Comparison of ENCODE assay signal across 23 mouse cellular contexts in the genomic region with DNA sequence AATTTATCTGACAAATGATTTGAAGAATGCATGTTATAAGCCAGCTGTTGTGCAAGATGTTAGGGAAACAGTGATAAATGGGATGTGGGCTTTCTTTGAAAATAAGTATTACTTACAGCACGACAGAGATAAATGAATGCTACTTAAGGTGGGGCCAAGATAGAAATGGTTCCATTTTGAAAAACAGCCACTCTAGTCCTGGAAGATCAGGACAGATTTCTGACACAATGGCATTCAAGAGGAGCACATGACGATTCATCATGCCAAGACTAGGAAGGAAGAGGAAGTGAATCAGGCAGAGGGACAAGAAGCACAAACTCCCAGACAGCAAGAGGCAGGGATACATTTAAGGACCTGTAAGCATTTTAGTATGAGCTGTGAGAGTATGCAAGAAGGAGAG. TPM values are rescaled to one million over a fixed set of nuclear protein-coding genes. Genes with fewer than 3 reads are reported as not detected.
DNase-seq lines count a peak whose midpoint lies in the region; ATAC-seq and TF ChIP-seq lines count a peak whose summit lies in the region.
"Had no signal": no experiment of that assay in that cellular context is flagged by ENCODE, and none has a peak within 500 bp of the region (broad histone marks: within the 10 kb centered on the region; RNA-seq: fewer than 3 reads in every experiment).

No protein-coding gene starts in this region.

- H3K27ac ChIP-seq in left cerebral cortex, adult 2 months: 0 out of 2 replicates have a peak overlapping the region, but pooled peaks have one; percentile 11
- H3K27ac ChIP-seq in macrophage: peak overlapping the region; percentile 31
- H3K27ac ChIP-seq in midbrain, embryonic 10.5 days (replicated peaks): no peak overlapping the region
- no peak overlapping the region for H3K27ac ChIP-seq in midbrain, embryonic 15.5 days
- H3K27ac ChIP-seq: embryonic facial prominence, embryonic 13.5 days; forebrain, embryonic 13.5 days; heart, embryonic 13.5 days; hindbrain, embryonic 13.5 days; limb, embryonic 12.5 days; liver, embryonic 12.5 days; neural tube, embryonic 15.5 days; stomach, postnatal 0 days had no signal

- H3K4me1 ChIP-seq in midbrain, embryonic 10.5 days: no peaks in the 10 kb centered on the region
- 0 out of 2 replicates have a peak, but pooled peaks cover 3% of the 10 kb centered on the region for H3K4me1 ChIP-seq in midbrain, embryonic 15.5 days
- H3K4me1 ChIP-seq: embryonic facial prominence, embryonic 13.5 days; forebrain, embryonic 13.5 days; heart, embryonic 13.5 days; hindbrain, embryonic 13.5 days; liver, embryonic 12.5 days; neural tube, embryonic 15.5 days had no signal

- H3K27me3 ChIP-seq in midbrain, embryonic 10.5 days (ENCODE audit: low read depth, poor library complexity, severe bottlenecking): no peaks in the 10 kb centered on the region
- no peaks in the 10 kb centered on the region for H3K27me3 ChIP-seq in midbrain, embryonic 15.5 days (replicated peaks)
- H3K27me3 ChIP-seq: embryonic facial prominence, embryonic 13.5 days; forebrain, embryonic 13.5 days; heart, embryonic 13.5 days; hindbrain, embryonic 13.5 days; limb, embryonic 12.5 days; liver, embryonic 12.5 days; neural tube, embryonic 15.5 days had no signal

- H3K9me3 ChIP-seq in midbrain, embryonic 10.5 days (replicated peaks): no peaks in the 10 kb centered on the region
- H3K9me3 ChIP-seq in midbrain, embryonic 15.5 days: no peaks in the 10 kb centered on the region
- H3K9me3 ChIP-seq: embryonic facial prominence, embryonic 13.5 days; forebrain, embryonic 13.5 days; heart, embryonic 13.5 days; hindbrain, embryonic 13.5 days; limb, embryonic 12.5 days; liver, embryonic 12.5 days; neural tube, embryonic 15.5 days had no signal

- no peak for TF ChIP-seq CTCF in left cerebral cortex, adult 2 months (IDR thresholded peaks at IDR 0.05)

- no peak overlapping the region for H3K4me2 ChIP-seq in midbrain, embryonic 15.5 days
- H3K4me2 ChIP-seq: embryonic facial prominence, embryonic 13.5 days; forebrain, embryonic 13.5 days; heart, embryonic 13.5 days; hindbrain, embryonic 13.5 days; limb, embryonic 12.5 days; liver, embryonic 12.5 days; midbrain, embryonic 11.5 days; neural tube, embryonic 15.5 days had no signal

- no peaks in the 10 kb centered on the region for H3K36me3 ChIP-seq in macrophage (ENCODE audit: inconsistent target)
- H3K36me3 ChIP-seq in midbrain, embryonic 10.5 days: no peaks in the 10 kb centered on the region
- H3K36me3 ChIP-seq in midbrain, embryonic 15.5 days (replicated peaks): no peaks in the 10 kb centered on the region
- H3K36me3 ChIP-seq: embryonic facial prominence, embryonic 13.5 days; heart, embryonic 13.5 days; hindbrain, embryonic 13.5 days; limb, embryonic 12.5 days; liver, embryonic 12.5 days; neural tube, embryonic 15.5 days had no signal

- peak; percentile 1 for DNase-seq in adrenal gland, adult 2 months
- DNase-seq in adrenal gland, adult 8-10 months: no peak
- no peak for DNase-seq in left cerebral cortex, adult 2 months (ENCODE audit: extremely low spot score in 1 of 2, low spot score in 2 of 2)
- DNase-seq in left cerebral cortex, adult 18-20 months (ENCODE audit: low spot score in 2 of 2): no peak
- peak; percentile 81 for DNase-seq in 3T3-L1 (ENCODE audit: low read depth, low spot score)
- DNase-seq in midbrain, embryonic 10.5 days (ENCODE audit: low spot score): no peak
- DNase-seq: cerebellum, adult 2 months; cerebellum, postnatal 25 days; kidney, adult 11 months; lung, postnatal 10 days; thymus, adult 2 months had no signal

- 43% methylated on average over 2 of the region's 2 CpGs for WGBS in macrophage (ENCODE audit: missing documents)
- 75% methylated on average over 2 of the region's 2 CpGs for whole genome bisulfite sequencing in midbrain, embryonic 10.5 days
- WGBS in midbrain, embryonic 15.5 days: 75% methylated on average over 2 of the region's 2 CpGs

- no peak overlapping the region for H3K9ac ChIP-seq in midbrain, embryonic 15.5 days
- H3K9ac ChIP-seq: embryonic facial prominence, embryonic 13.5 days; forebrain, embryonic 13.5 days; heart, embryonic 13.5 days; hindbrain, embryonic 13.5 days; limb, embryonic 12.5 days; liver, embryonic 12.5 days; neural tube, embryonic 15.5 days had no signal

- no peaks in the 10 kb centered on the region for H3K79me2 ChIP-seq in macrophage (ENCODE audit: inconsistent target)

- H3K4me3 ChIP-seq in left cerebral cortex, adult 2 months: no peak overlapping the region
- H3K4me3 ChIP-seq in macrophage (ENCODE audit: inconsistent target): no peak overlapping the region
- H3K4me3 ChIP-seq in midbrain, embryonic 10.5 days: no peak overlapping the region
- no peak overlapping the region for H3K4me3 ChIP-seq in midbrain, embryonic 15.5 days
- H3K4me3 ChIP-seq: embryonic facial prominence, embryonic 13.5 days; erythroblast, embryonic 14.5 days; forebrain, embryonic 13.5 days; heart, embryonic 13.5 days; hindbrain, embryonic 13.5 days; limb, embryonic 12.5 days; liver, embryonic 12.5 days; neural tube, embryonic 15.5 days had no signal

- no peak for ATAC-seq in midbrain, embryonic 15.5 days (replicated peaks)
- ATAC-seq: forebrain, embryonic 13.5 days; liver, embryonic 12.5 days had no signal

- intact Hi-C loops in left cerebral cortex, adult 2 months (cut with DNase I): loop anchor here (5.0 to 10.0 kb wide), 3 partner anchors 75 to 300 kb away; a partner anchor contains a TSS

RNA-seq across cellular contexts. Expression of a gene that starts 39.5 kb away (rescaled TPM):
- 10 to 100 TPM; 22.4 to 46.6 TPM for total RNA-seq in adrenal gland, adult 2 months (2021)
- polyA plus RNA-seq in adrenal gland, adult 2 months (2012; rRNA removed): 6.2 and 8.0 TPM in 2 replicates
- 10 to 100 TPM; 15.6 to 82.1 (median 32.1) TPM for total RNA-seq in adrenal gland, adult 8-10 months (2022)
- under 1 TPM in 1 of 2 experiments, not detected in 1; 0.38 TPM for total RNA-seq in left cerebral cortex, adult 2 months (2021)
- total RNA-seq in left cerebral cortex, adult 18-20 months (2021): not detected
- total RNA-seq in macrophage (2018; cell fraction: chromatin; rRNA removed): 1 to 10 TPM in 1 of 26 experiments, not detected in 25; 5.0 TPM
- total RNA-seq in macrophage (2018; cell fraction: cytosol; rRNA removed): not detected
- not detected for total RNA-seq in macrophage (2018; cell fraction: nucleus; rRNA removed)
- polyA plus RNA-seq in macrophage (2018): not detected in 3 replicates
- polyA plus RNA-seq in midbrain, embryonic 10.5 days (2016; fragmentation: Nextera tagmentation; extraction: Ambion mirVana): not detected in 2 replicates
- polyA plus RNA-seq in midbrain, embryonic 15.5 days (2015; fragmentation: Nextera tagmentation; extraction: Ambion mirVana): 0.32 and 0.41 TPM in 2 replicates
- polyA plus RNA-seq: forebrain, embryonic 13.5 days; liver, embryonic 12.5 days; midbrain, embryonic 11.5 days had no signal

Comparison
In these comparisons a context has a peak if more than half of its experiments do, and no peak if none do; other contexts are left out.
1. DNase-seq: peak in adrenal gland, adult 2 months (single experiment) and 3T3-L1 (single experiment); none in adrenal gland, adult 8-10 months (single experiment), left cerebral cortex, adult 2 months (0 of 2), left cerebral cortex, adult 18-20 months (0 of 2) and midbrain, embryonic 10.5 days (single experiment).
2. H3K27ac ChIP-seq: peak in left cerebral cortex, adult 2 months (single experiment) and macrophage (single experiment); none in midbrain, embryonic 10.5 days (single experiment) and midbrain, embryonic 15.5 days (single experiment).
3. RNA of a gene that starts 39.5 kb away (total RNA-seq): 22.4 to 46.6 TPM in adrenal gland, adult 2 months and 15.6 to 82.1 TPM in adrenal gland, adult 8-10 months; 0.38 TPM in left cerebral cortex, adult 2 months and not detected in left cerebral cortex, adult 18-20 months; every median in the first group is over 10 times any median in the second.